Mouse (Mus musculus): ENCODE data around the gene Rasgef1a. TPM values are rescaled to one million over a fixed set of nuclear protein-coding genes. Genes with fewer than 3 reads are reported as not detected.

The Rasgef1a gene
- polyA plus RNA-seq, 3 experiments from 2014 or later, result 4.0 to 4.8 (median 4.6) TPM

- ATAC-seq, result no peak
Measured at GRCm38 (mm10) chr6:118074151-118074550, 62.9 kb downstream of the Rasgef1a start.

- ATAC-seq, result no peak
Measured at GRCm38 (mm10) chr6:118076256-118076655, 65.0 kb downstream of the Rasgef1a start.

GRCm38 (mm10) chr6:118076748-118077147 is 65.5 kb downstream of the Rasgef1a start:
- no peak for ATAC-seq

GRCm38 (mm10) chr6:118077421-118077820 is 66.2 kb downstream of the Rasgef1a start:
- no peak for ATAC-seq

- ATAC-seq, result no peak
Measured at GRCm38 (mm10) chr6:118078751-118079150, 67.5 kb downstream of the Rasgef1a start.

- no peak for ATAC-seq
Measured at GRCm38 (mm10) chr6:118079292-118079691, 68.1 kb downstream of the Rasgef1a start.

GRCm38 (mm10) chr6:118079762-118080465 is 68.7 kb downstream of the Rasgef1a start:
- no peak for ATAC-seq

- no peak for ATAC-seq
Measured at GRCm38 (mm10) chr6:118080711-118081110, 69.5 kb downstream of the Rasgef1a start.

- ATAC-seq, result no peak
Measured at GRCm38 (mm10) chr6:118082384-118082783, 71.1 kb downstream of the Rasgef1a start.

GRCm38 (mm10) chr6:118083608-118084007 is 72.4 kb downstream of the Rasgef1a start:
- no peak for ATAC-seq

GRCm38 (mm10) chr6:118084596-118084995 is 73.4 kb downstream of the Rasgef1a start:
- no peak for ATAC-seq

- no peak for ATAC-seq
Measured at GRCm38 (mm10) chr6:118087955-118088354, 76.7 kb downstream of the Rasgef1a start.

GRCm38 (mm10) chr6:118088750-118089440 is 77.7 kb downstream of the Rasgef1a start:
- ATAC-seq, result no peak

- ATAC-seq, result no peak
Measured at GRCm38 (mm10) chr6:118090827-118091226, 79.6 kb downstream of the Rasgef1a start.

- ATAC-seq, result no peak
Measured at GRCm38 (mm10) chr6:118097765-118098365, 86.6 kb downstream of the Rasgef1a start.

GRCm38 (mm10) chr6:118099311-118099802 is 88.1 kb downstream of the Rasgef1a start:
- ATAC-seq, result peak; percentile 56

- no peak for ATAC-seq
Measured at GRCm38 (mm10) chr6:118111810-118112209, 100.6 kb downstream of the Rasgef1a start.

- ATAC-seq, result no peak
Measured at GRCm38 (mm10) chr6:118122767-118123166, 111.5 kb downstream of the Rasgef1a start.

GRCm38 (mm10) chr6:118126577-118126976 is 115.3 kb downstream of the Rasgef1a start:
- no peak for ATAC-seq

GRCm38 (mm10) chr6:118127198-118127597 is 116.0 kb downstream of the Rasgef1a start:
- no peak for ATAC-seq

GRCm38 (mm10) chr6:118127827-118128487 is 116.7 kb downstream of the Rasgef1a start:
- no peak for ATAC-seq

GRCm38 (mm10) chr6:118130022-118130421 is 118.8 kb downstream of the Rasgef1a start:
- ATAC-seq, result no peak

GRCm38 (mm10) chr6:118134461-118134860 is 123.2 kb downstream of the Rasgef1a start:
- ATAC-seq, result no peak
